In genomic region chr12:76403886-76404537, GRCm38 (mm10) we compare ENCODE assay signal across 7 mouse cellular contexts. TPM values are rescaled to one million over a fixed set of nuclear protein-coding genes. Genes with fewer than 3 reads are reported as not detected.
DNase-seq lines count a peak whose midpoint lies in the region; ATAC-seq lines count a peak whose summit lies in the region.

Gene Hspa2, plus strand, starts transcription at chr12:76404176.

- H3K27me3 ChIP-seq in intestine, embryonic 15.5 days (replicated peaks), result peaks cover 15% of the 10 kb centered on the region
- peaks cover 68% of the 10 kb centered on the region for H3K27me3 ChIP-seq in midbrain, embryonic 10.5 days (ENCODE audit: low read depth, poor library complexity, severe bottlenecking)

- peak; percentile 100 for DNase-seq in adrenal gland, adult 2 months
- DNase-seq in embryo, embryonic 11.5 days (ENCODE audit: low read depth, low spot score), result peak; percentile 98
- DNase-seq in gastrocnemius, postnatal 36 days, result peak; percentile 100
- peak; percentile 100 for DNase-seq in left cerebral cortex, postnatal 25 days (ENCODE audit: low spot score in 2 of 2)
- peak; percentile 98 for DNase-seq in midbrain, embryonic 10.5 days (ENCODE audit: low spot score)
- peak; percentile 99 for DNase-seq in right cerebral cortex, postnatal 4 days

- H3K9ac ChIP-seq in intestine, embryonic 15.5 days, result peak within 1 kb of the TSS; percentile 68

- under 1% methylated on average over 54 of the region's 54 CpGs for whole genome bisulfite sequencing in intestine, embryonic 15.5 days
- WGBS in midbrain, embryonic 10.5 days, result under 1% methylated on average over 54 of the region's 54 CpGs

- intact Hi-C loops in gastrocnemius, postnatal 36 days (cut with DNase I), result loop anchor here (2.0 kb wide), 1 partner anchor 33 kb away; the partner anchor contains the start of gene Zbtb1
- intact Hi-C loops in left cerebral cortex, postnatal 25 days (cut with DNase I), result loop anchor here (1.0 to 5.0 kb wide), 2 partner anchors 35 to 63 kb away; partner anchors contain the start of gene Zbtb25

- H3K27ac ChIP-seq in intestine, embryonic 15.5 days, result peak within 1 kb of the TSS; percentile 95
- peak within 1 kb of the TSS; percentile 92 for H3K27ac ChIP-seq in midbrain, embryonic 10.5 days (replicated peaks)

- H3K4me2 ChIP-seq in intestine, embryonic 15.5 days (replicated peaks), result peak within 1 kb of the TSS; percentile 91

- peak within 1 kb of the TSS; percentile 68 for H3K4me3 ChIP-seq in intestine, embryonic 15.5 days (replicated peaks)
- H3K4me3 ChIP-seq in midbrain, embryonic 10.5 days, result peak within 1 kb of the TSS; percentile 69

- H3K4me1 ChIP-seq in intestine, embryonic 15.5 days (replicated peaks), result peaks cover 20% of the 10 kb centered on the region
- peaks cover 31% of the 10 kb centered on the region for H3K4me1 ChIP-seq in midbrain, embryonic 10.5 days

- H3K36me3 ChIP-seq in intestine, embryonic 15.5 days, result no peaks in the 10 kb centered on the region
- H3K36me3 ChIP-seq in midbrain, embryonic 10.5 days, result no peaks in the 10 kb centered on the region

- no peaks in the 10 kb centered on the region for H3K9me3 ChIP-seq in intestine, embryonic 15.5 days
- no peaks in the 10 kb centered on the region for H3K9me3 ChIP-seq in midbrain, embryonic 10.5 days (replicated peaks)

- peak; percentile 98 for ATAC-seq in intestine, embryonic 15.5 days

RNA-seq across cellular contexts. Expression of gene Hspa2, which starts in this region (rescaled TPM):
- total RNA-seq in adrenal gland, adult 2 months (2021), result 10 to 100 TPM; 18.7 to 23.8 TPM
- polyA plus RNA-seq in adrenal gland, adult 2 months (2012; rRNA removed), result 15.9 and 21.3 TPM in 2 replicates
- 1 to 10 TPM; 8.4 to 9.0 TPM for total RNA-seq in gastrocnemius, postnatal 36 days (2021)
- polyA plus RNA-seq in intestine, embryonic 15.5 days (2015; fragmentation: Nextera tagmentation; extraction: Ambion mirVana), result 10.1 and 11.9 TPM in 2 replicates
- total RNA-seq in left cerebral cortex, postnatal 25 days (2021), result 10 to 100 TPM; 61.3 to 67.4 TPM
- polyA plus RNA-seq in midbrain, embryonic 10.5 days (2016; fragmentation: Nextera tagmentation; extraction: Ambion mirVana), result 4.9 and 5.9 TPM in 2 replicates

Comparison
In these comparisons a context has a peak if more than half of its experiments do, and no peak if none do; other contexts are left out.
1. Peak in every context shown above with its lines: DNase-seq, ATAC-seq, H3K4me3 ChIP-seq and H3K27ac ChIP-seq.